Mouse (Mus musculus): ENCODE data around the gene Arhgdia.

The Arhgdia gene

DNA sequence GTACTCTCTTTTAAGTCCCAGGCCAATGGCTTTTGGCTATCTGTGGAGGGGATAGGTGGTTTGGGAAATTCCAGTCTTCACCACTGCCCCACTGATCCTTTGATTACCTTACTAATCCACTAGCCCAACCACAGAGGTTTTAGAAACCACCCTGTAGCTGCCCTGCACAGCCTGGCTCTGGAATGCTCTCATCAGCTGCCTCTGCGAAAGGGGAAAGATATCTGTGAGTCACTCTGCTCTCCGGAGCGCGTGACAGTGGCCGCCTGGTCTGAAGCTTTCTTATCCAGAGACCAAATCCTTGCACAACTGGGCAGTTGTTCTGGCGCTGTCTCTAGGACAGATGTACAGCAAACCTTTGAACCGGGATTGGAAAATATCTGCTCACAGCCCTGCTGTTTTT lies 26.6 kb downstream of the Arhgdia start:
- no peak for DNase-seq (ENCODE audit: low read depth, low spot score)

DNA sequence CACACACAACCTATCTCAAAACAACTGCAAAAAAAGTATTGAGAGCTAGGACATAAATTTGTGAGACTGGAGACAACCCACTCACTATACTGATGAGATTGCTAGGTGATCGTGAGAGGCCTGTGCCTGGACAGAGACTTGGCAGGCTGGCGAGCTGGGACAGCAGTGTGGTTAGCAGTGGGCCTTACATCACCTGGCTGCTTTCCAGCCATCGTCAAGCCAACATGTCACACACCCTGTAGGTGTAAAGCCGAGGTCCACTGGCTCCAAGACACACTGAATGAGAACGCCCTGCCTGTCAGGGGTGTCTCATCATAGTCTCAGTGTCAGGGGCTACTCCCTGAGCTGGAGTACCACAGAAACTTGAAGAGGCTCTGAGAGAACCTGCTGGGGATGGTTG lies 28.7 kb downstream of the Arhgdia start:
- no peak for DNase-seq (ENCODE audit: low read depth, low spot score)

DNA sequence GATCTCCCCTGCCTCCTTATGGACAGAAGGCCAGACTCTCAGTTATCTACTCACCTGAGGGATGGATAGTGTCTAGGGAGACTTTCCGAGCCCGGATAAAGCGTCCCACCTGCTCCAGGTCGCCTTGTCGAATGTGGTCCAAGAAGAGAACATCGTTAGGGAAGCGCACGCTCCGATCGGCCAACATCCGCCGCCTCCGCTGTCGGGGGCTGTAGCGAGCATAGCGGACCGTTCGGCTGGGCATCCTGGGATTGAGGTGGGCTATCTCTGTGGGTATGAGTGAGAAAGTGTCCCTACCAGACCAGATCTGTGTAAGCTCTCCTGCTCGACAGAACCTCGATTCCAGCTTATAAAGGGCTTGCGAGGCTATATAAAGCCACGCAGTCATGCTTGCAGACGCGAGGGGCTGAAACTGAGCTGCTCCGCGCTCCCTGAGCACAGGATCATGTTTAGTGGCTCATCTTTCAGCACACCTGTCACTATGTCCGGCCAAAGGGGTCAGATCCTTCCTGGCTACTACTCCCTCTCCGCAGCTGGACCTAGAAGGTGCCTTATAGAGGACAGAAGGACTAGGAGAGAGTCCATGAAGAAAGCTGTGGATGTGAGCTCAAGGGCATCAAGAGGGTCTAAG lies 30.5 kb downstream of the Arhgdia start, which contains the start of gene Ppp1r27:
Gene Ppp1r27, minus strand, starts transcription at position 323 of the 631 bp plus-strand sequence.
- DNase-seq (ENCODE audit: low read depth, low spot score), result no peak

DNA sequence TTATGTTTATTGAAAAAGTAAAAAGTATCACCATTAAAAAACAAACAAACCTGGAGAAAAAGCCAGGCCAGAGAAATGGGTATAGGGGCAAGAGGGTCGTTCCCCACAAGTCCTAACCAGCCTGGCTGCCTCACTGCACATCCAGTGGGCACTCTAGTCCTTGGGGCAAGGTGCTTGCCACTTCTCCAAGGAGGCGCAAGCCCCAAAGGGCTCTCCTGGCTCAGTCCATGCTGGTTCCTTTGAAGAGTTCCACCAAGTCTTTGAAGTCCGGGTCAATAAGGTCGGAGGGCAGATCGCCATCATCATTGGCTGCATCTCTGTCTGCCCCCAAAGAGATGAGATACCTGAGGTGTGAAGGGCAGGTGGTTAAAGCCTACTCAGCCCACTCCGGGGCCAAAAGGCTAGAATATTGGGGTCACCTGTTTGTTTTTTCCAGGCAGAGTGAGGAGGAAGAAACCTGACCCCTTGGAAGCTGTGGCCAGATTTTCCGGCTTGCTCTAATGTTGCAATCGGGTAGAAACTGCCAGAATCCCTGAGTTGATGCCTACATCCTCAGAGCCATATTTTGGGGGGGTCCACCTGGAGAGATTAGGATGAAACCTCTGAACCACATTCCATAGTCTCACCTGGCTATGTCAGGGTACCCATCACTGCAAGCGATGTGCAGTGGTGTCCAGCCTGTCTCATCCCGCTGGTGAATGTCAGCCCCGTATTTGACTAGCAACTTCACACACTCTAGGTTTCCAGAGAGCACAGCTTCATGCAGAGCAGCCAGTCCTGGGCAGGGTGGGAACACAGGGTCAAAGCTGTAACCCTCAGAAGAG lies 31.2 kb downstream of the Arhgdia start:
- DNase-seq (ENCODE audit: low read depth, low spot score), result no peak

DNA sequence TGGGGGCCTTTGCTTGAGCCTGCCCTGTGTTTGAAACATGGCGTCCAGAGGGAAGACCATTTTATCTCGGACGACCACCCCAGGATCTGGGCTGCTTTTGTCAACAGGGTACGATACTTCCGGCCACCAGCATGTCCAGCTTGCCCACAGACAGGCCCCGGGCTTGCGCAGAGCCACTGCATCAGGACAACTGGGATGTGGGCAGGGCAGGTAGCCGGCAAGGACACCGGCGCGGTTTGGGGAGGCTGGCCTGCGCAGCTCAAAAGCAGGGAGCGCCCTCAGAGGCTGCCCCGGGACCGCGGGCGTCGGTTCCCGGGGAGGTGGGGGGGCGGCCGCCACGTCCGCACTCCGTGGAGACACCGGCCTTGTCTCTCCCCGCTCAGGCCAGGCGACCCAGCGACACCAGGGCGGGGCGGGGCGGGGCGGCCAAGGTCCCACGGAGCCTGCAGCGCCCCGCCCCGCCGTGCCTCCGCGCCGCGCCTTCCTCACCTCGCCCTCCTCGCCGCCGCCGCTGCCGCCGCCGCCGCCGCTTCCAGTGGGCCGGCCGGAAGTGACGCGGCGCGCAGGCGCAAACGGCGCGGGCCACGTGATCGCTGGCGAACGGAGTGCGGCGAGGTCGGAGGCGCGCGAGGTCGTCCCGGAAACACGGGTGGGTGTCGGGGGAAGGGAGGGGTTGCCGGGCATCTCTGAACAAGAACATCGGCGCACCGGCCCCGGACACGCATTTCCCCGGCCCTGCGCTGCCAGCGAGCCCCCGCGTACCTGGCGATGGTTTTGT lies 32.1 kb downstream of the Arhgdia start, which contains the start of gene Mcrip1:
Gene Mcrip1, minus strand, starts transcription at position 560 of the 778 bp plus-strand sequence.
- peak; percentile 83 for DNase-seq (ENCODE audit: low read depth, low spot score)

DNA sequence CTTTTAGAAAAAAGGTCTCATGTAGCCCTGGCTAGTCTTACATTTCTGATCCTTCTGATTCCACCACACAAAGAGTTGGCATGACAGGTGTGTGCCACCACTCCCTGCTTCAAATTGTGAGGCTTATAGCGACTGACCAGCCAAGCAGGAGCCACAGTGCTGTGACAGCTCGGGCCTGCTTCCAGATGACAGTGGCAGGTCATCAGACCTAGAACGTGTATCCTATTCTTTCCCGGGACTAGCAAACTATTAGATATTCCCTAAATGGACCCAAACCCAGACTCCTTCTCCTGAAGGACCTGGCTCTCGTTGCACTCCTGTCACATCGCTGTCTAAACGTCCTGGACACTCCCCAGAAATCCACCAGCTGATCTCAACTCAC lies 32.6 kb downstream of the Arhgdia start:
- no peak for DNase-seq (ENCODE audit: low read depth, low spot score)

DNA sequence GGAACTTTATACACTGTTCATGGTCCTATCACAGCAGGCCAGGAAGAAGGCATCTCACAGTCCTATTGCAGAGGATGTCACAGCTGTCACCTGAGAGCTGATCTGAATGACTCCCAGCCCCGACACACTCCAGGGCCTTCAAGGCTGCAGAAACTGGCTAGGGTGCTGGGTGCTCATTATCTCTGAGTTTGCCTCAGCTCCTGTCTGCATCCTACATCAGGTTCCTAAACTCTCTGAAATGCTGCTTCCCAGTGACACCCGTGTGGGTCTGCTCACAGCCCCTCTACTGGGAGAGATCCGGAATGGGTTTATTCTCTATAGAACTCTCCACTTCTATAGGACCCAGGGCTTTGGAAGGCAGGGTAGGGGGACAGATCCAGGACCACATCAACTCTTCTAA lies 33.2 kb downstream of the Arhgdia start:
- DNase-seq (ENCODE audit: low read depth, low spot score), result no peak

DNA sequence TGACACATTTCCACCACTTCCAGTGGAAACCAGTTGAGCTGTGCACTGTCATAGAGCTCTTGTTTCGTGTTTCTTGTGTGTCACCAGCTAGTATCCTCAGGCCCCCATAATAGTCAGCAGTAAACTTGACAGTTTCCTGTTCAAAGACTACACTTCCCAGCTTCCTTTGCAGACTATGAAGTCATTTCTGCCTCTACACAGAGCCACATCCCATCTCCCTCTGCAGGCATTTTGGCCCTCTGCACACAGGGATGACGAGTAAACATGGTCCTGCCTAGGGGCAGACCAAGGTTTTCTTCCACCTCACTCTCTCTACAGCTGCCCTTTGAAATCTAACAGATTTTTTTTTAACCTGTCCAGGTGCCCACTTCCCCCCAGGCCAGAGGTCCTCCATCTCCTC lies 34.0 kb downstream of the Arhgdia start:
- no peak for DNase-seq (ENCODE audit: low read depth, low spot score)

DNA sequence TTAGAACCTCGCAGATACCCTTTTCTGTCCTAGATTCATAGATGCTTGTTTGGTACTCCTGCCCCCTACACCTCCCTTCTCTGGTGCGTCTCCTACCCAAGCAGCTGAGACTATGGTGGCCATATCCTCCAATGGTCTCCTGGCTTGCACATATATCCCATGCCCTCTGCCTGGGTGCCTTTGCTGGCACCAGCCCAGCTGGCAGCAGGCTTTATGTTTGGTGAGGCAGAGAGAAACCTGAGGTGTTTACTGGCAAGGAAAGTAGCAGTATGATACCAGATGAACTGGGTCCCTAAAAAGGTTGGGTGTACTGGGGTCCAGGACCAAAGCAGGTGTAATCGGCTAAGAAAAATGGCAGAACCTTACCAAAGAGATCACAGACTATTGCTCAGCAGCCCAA lies 35.5 kb downstream of the Arhgdia start:
- DNase-seq (ENCODE audit: low read depth, low spot score), result no peak

DNA sequence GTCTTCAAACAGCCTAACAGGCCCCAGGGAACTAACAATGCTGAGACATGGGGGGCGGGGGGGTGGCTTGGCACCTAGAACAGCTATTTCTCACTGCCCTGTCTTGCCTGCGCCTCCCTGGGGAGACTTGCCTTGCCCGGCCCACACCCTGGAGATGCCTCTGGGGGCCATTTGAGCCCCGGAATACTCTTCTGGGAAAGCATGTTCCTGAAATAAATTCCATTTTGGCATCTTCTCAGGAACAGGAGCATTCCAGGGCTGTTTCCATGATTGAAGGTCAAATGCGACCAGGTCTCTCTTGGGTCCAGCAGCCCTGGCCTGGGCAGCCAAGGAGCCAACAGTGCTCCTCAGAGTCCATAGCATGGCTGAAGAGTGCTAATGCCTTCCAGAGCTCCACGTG lies 39.0 kb downstream of the Arhgdia start:
- DNase-seq (ENCODE audit: low read depth, low spot score), result no peak

DNA sequence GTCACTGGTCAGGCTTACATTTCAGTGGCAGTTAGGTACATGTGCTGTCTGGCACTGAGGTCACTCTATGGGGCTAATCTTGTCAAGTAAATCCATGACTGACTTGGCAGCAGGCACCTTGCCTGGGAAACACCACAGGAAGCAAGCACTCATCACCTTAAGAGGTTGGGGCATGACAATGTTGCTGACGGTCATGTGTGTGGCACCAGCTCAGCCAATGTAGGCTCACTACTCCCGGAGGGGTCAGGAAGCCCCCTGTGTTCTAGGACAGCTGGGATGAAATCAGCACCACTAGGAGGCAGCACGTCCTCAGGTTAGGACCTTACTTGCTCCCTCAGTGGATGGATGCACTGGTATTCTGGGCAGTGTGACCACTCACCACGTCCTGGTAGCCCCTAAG lies 39.5 kb downstream of the Arhgdia start:
- no peak for DNase-seq (ENCODE audit: low read depth, low spot score)

DNA sequence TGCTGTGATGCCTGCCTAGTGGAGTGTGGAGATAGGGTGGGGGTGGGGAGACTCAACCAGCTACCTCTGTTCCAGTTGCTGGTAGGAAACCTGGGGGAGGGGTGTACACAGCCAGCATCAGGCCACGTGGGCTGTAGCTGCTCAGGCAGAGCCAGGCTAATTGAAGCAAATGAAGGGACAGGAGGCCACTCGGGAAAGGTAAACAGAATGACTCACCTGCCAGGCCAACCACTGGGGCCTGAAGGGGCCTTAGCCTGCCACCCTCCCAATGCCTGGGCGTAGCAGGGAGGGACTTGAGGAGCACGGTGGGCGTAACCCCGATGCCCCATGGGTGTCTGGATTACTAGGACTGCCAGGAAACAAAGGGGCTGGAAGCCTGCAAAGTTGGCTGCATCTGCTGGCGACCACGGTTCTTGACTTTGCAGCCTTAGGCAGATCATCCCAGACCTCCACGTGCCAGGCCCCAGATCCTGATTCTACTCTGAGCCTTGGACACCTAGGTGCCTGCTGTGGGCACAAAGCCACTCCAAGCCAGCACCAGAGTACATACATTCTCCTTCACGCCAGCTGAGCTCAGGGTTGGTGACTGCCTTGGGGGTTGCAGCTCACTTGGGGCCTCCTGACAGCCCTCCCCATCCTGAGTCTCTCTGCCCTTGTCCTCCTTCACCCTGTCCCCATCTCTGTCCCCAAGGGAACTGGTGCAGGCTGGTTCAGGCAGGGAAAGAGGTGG lies 42.0 kb downstream of the Arhgdia start:
- no peak for DNase-seq (ENCODE audit: low read depth, low spot score)

DNA sequence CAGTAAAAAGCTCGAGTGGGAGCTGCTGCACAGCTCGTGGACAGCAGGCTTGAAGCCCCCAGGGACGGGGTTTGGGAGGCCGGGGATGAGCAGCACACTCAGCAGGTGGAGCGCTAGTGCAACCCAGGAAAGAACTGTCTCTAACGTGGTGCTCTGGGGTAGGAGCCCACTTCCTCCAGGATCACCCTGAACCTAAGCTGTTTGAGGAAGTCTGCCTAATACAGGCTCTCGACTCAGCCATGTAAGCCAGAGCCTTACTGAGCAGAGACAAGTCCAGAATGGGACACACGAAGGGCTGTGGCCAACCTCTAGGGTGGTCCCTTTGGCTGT lies 42.5 kb downstream of the Arhgdia start:
- DNase-seq (ENCODE audit: low read depth, low spot score), result no peak

DNA sequence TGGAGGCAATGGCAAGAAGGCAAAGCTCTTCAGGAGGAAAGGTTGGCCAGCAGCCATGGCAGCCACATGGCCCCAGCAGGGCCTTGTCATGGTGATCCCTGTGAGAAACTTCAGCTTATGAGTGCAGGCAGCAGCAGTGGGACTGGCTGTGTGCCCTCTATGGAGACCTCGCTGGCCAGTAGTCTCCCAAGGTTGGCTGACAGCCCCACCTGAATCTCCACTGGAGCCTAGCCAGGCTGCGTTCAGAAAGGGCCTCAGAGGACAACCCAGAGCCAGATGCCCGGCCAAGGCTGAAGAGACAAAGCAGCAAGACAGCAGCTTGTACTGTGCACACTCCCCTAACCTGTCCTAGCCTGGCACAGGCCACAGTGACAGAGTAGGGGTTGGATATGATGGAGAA lies 42.9 kb downstream of the Arhgdia start:
- DNase-seq (ENCODE audit: low read depth, low spot score), result no peak

DNA sequence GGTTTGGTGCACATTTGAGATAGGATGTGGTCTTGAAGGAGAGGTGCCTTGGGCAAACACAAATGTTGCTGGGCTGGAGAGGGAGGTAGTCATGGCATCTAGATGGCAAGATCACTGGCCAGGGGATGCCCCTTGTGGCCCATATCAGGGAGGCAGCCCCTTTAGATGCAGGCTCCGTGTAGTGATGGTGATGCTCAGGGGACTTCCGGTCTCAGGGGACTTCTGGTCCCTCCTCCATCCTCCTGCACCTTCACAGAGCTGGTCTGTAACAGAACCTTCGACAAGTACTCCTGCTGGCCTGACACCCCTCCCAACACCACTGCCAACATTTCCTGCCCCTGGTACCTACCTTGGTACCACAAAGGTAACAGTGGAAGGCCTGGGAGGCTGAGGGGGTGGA lies 45.6 kb downstream of the Arhgdia start:
- DNase-seq (ENCODE audit: low read depth, low spot score), result no peak

DNA sequence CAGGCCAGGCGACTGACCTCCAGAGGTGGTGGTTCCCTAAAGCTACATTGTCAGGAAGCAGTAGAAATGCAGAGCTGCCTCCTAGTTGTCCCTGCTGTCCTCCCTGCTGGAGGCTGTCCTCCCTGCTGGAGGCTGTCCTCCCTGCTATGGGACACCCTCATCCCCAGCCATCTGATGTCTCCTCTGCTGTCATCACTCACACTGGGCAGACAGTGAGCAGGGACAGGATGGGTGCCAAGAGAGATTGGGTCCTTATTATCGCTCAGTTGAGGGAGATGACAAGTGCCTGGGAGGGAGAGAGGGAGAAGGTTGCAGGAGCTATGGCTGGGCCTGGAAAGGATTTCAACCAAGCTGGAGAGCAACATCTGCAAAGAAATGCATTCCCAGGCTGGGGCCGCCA lies 46.3 kb downstream of the Arhgdia start:
- no peak for DNase-seq (ENCODE audit: low read depth, low spot score)

DNA sequence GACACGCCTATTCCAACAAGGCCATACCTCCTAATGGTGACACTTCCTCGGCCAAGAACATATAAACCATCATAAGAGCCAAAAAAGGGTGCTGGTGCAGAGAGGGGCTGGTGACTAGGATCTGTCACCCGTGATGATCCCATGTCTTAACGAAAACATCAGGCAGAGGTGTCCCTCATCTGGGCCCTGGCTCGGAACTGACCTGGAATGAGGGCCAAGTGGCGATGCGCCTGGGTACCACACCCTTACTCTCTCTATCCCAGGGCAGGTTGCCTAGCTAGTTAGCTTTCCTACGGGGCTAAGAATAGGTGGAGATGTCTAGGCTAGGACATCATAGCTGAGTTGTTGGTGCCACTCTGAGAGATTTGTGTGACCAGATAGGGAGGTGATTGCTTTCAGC lies 47.3 kb downstream of the Arhgdia start:
- DNase-seq (ENCODE audit: low read depth, low spot score), result no peak

DNA sequence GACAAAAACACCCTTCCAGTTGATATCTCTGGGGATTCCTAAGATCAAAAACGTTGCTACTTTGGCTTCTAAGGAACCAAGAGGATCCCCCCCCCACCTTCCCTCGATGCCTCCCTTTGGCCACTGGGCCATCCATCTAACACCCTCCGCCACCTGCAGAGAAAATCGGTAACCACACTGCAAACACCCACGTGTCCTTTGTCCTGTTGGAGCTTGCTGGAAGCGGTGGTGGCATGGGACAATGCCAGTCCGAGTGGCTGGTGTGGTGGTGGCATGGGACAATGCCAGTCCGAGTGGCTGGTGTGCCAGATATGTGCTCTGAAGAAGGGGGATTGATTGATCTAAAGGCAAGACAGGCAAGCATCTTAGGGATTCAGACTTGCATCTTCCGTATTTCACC lies 49.8 kb downstream of the Arhgdia start:
- DNase-seq (ENCODE audit: low read depth, low spot score), result no peak

DNA sequence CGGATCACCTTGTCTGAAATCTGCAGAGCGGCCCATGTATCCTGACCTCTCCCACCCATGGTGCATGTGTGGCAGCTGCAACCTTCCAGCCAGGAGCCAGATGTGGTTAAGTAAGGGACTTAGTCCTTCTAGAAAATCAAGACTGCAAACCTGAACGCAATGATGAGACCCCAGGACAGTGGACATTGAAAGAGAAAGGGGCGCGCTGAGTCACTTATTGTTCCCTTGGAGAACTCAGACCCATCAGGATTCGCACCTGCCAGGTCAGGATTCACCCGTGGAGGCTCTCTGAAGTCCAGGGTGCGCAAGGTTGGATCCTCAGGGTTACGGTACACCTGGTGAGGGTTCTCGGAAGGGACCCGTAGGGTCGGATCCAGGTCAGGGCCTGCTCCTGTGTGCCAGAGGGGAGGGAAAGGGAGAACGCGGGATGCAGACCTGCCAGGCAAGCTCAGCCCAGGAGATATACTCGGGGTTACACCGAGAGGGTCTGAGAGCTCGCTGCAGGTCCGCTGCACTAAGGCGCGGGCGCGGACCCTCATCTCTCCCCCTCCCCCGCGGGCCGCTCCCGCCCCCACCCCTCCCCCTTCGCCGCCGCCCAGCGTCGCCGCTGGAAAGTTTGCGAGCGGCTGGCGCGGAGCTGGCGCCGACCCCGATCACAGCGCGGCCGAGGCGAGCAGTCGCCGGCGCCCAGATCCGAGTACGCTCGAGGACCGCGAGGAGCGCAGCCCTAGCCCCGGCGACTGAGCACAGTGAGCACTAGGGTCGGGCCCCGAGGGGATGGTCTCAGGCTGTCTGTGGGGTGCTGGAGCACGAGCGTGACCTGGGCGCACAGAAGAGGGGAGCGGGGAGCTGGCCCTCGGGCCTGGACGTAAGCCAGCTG lies 51.1 kb downstream of the Arhgdia start, which contains the start of gene Gcgr:
Gene Gcgr, plus strand, starts transcription at position 615 of the 880 bp plus-strand sequence.
- no peak for DNase-seq (ENCODE audit: low read depth, low spot score)

DNA sequence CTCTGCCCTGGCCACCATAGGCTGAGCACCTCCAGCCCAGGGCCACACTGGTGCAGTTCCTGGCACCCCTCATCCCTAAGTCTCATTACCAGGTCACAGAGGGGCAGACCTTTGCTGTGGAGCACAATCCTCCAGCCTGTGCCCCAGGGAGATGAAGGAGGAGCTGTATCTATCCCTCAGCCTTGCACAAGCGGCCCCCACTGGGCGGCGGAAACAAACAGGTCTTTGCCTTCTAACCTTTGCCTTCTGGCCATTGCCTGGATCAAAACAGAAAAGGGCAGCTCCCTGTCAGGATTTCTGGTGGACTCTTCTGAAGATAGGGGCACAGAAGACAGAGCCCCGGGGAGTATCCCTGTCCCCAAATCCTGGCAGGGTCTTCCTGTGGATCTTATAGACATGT lies 52.5 kb downstream of the Arhgdia start:
- no peak for DNase-seq (ENCODE audit: low read depth, low spot score)
